Mouse (Mus musculus) C2C12 (cell line): ENCODE results near the gene Mras.

Source experiments
- CTCF ChIP-seq: IDR thresholded peaks from one replicate; pipeline ENCODE4 v1.5.1; 2011; ENCODE audit not compliant: control insufficient read depth, insufficient read depth, insufficient read length
- MAX ChIP-seq: IDR thresholded peaks from one replicate; pipeline ENCODE4 v1.6.1; 2011; ENCODE audit warnings: mild to moderate bottlenecking, control low read depth
- MYOD1 ChIP-seq: IDR thresholded peaks from one replicate; pipeline ENCODE4 v1.6.1; 2011; ENCODE audit warnings: low read depth; ENCODE audit not compliant: control insufficient read depth, insufficient read length

- no peak for TF ChIP-seq CTCF
- no peak for TF ChIP-seq MAX
- no peak for TF ChIP-seq MYOD1
Observed at GRCm38 (mm10) chr9:99368431-99368830, 68.8 kb downstream of the Mras start.
